Mouse (Mus musculus) lung, adult 10 weeks (tissue): ENCODE measurements around the gene Phldb3. TPM values are rescaled to one million over a fixed set of nuclear protein-coding genes. Genes with fewer than 3 reads are reported as not detected.

Experiments
- polyA plus RNA-seq: library from polyadenylated mRNA; stranded (reverse); fragments of 350-450 nt; fragmentation: Illumina TruSeq; extraction: RNeasy Lipid Tissue Mini Kit (QIAGEN cat#74804); gene quantifications from one replicate; pipeline ENCODE4 v1.2.3, GENCODE M21; 2014; ENCODE audit warnings: low read depth, low replicate concordance; ENCODE audit not compliant: insufficient read depth

Phldb3 gene
- polyA plus RNA-seq, result 2.1 TPM

DNA sequence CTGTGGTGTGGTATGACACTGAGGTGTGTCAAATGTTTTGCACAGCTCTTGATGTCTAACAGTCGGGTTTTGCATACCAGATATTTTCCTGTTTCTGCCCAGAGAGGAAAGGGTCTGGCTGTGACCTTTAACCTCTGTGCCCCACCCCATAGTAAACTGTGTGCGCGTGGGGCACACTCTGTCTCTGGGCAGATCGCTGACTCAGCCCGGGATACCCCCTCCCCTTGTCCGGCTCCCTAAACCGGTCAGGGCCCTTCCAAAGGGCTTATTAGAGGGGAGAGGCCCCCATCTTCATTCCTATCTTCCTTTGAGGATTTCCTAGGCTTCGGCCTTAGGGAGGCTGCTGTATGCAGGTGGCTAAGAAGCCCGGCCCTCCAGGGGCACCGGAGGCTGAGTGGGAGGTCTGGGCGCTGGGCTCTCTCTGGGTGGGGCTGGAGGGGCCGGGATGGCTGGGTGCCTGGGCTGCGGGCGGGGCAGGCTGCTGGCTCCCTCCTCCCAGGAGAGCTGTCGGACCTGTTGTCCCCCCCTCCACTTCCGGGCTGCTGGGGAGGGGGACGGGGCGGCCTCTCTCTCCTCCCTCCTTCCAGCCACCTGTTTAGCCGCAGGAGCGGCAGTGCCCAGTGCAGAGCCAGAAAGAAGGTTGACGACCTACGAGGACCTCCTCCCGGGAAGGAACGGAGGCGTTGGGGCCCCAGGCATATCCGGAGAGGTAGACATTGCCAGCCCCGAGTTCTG lies at the start of gene Phldb3:
TSS of gene Phldb3 (plus strand) at position 620 of the 735 bp plus-strand sequence.

DNA sequence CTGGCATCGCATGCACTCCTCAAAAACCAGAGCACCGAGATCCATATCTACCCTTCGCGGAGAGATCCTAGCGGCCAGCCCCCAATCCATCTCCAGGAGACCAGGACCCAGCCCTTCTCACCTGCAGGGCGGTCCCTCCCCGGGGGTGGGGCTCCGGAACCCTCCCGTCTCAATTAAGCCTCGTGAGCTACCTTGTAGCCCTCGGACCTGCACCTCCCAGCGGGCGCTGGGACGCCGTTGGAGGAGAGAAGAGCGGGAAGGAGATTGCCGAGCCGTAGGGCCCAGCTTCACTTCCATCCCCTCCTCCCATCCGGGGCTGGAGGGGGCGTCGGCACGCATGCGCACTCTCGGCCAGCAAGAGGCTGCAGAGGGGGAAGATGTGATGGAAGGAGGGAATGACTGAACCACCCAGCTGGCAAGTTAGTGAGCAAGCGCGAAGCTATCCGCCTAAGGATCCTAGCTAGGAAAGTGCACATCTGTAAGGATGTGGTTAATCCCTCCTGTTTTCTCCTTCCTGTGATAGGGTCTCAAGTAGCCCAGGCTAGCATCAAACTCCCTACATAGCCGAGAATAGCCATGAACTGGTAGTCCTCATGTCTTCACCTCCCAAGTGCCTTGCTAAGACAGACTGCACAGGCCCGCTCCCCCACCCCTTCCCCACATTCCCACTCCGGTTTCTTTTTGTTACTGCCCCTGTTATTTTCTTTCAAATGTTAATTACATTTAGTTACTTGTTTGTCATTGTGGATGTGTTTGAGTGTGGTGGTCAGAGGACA lies 23.0 kb upstream of the Phldb3 start, which contains the start of the genes Ethe1 and Zfp575:
TSS of gene Ethe1 (plus strand) at position 214 of the 776 bp plus-strand sequence.
TSS of gene Zfp575 (minus strand) at position 312 of the 776 bp plus-strand sequence.

DNA sequence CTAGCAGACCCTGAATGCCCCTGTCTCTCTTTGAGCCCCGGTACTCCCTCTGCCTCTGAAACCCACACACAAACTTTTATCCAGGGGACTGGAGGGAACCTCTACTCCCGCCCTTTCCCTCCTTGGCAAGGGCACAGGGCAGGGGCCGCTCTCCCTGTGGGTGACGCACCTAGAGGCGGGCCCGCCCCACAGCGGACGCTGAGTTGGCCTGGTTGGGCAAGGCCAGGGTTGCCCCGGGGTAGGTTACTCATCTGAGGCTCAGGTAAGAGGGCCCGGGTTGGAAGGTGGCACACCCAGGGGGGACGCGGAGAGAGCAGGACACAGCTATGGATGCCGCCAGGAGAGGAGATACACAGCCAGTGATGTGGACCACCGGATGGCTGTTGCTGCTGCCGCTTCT lies 25.7 kb downstream of the Phldb3 start, which contains the start of gene Lypd3:
TSS of gene Lypd3 (plus strand) at position 287 of the 400 bp plus-strand sequence.

DNA sequence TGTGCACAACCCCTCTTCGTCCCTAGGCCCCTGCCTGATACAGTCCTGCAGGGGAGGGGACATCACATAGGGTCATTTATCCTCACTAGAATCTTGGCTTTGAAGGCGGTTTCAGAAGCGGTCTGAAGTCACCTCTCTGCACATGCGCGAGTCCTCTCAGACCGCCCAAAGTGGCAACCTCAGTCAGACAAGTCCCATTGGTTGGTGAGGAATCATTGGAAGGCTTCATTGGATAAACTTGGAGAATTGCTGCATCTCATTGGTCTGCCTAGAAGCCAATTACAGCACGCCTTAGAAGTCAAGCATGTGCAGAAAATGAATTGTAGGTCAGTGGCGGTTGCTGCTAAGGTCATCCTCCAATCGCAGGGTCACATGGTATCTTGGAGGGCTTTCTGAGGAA lies 66.0 kb downstream of the Phldb3 start, which contains the start of gene Tex101:
TSS of gene Tex101 (minus strand) at position 101 of the 400 bp plus-strand sequence.

Other genes starting within 250 kb of the Phldb3 start
- gene Kcnn4, start 240.5 kb upstream of the Phldb3 start, polyA plus RNA-seq, result 4.4 TPM
- gene Smg9, start 211.1 kb upstream of the Phldb3 start, polyA plus RNA-seq, result 13.7 TPM
- 0.29 TPM for gene Irgc1, start 158.5 kb upstream of the Phldb3 start, polyA plus RNA-seq
- 48.8 TPM for gene Plaur, start 148.3 kb upstream of the Phldb3 start, polyA plus RNA-seq
- 8.8 TPM for gene Cadm4, start 128.7 kb upstream of the Phldb3 start, polyA plus RNA-seq
- gene Zfp428, start 103.8 kb upstream of the Phldb3 start, polyA plus RNA-seq, result 2.8 TPM
- gene AC161166.1, start 98.3 kb upstream of the Phldb3 start, polyA plus RNA-seq, result not detected
- 4.7 TPM for gene Irgq, start 80.1 kb upstream of the Phldb3 start, polyA plus RNA-seq
- gene Pinlyp, start 64.6 kb upstream of the Phldb3 start, polyA plus RNA-seq, result not detected
- 16.8 TPM for gene Xrcc1, start 64.5 kb upstream of the Phldb3 start, polyA plus RNA-seq
- gene Ethe1, start 23.2 kb upstream of the Phldb3 start, polyA plus RNA-seq, result 11.8 TPM
- 0.08 TPM for gene Zfp575, start 23.1 kb upstream of the Phldb3 start, polyA plus RNA-seq
- gene Lypd3, start 25.8 kb downstream of the Phldb3 start, polyA plus RNA-seq, result not detected
- gene Tex101, start 65.9 kb downstream of the Phldb3 start, polyA plus RNA-seq, result not detected
- not detected for gene BC049730, start 98.5 kb downstream of the Phldb3 start, polyA plus RNA-seq
- gene Gm4763, start 116.1 kb downstream of the Phldb3 start, polyA plus RNA-seq, result not detected
- 2.9 TPM for gene Cd177, start 149.5 kb downstream of the Phldb3 start, polyA plus RNA-seq
- 0.31 TPM for gene Ceacam10, start 166.4 kb downstream of the Phldb3 start, polyA plus RNA-seq